Mouse (Mus musculus) megakaryocyte-erythroid progenitor cell, adult 5-6 weeks (primary cell): ENCODE results near the gene Necap2. TPM values are rescaled to one million over a fixed set of nuclear protein-coding genes. Genes with fewer than 3 reads are reported as not detected.

Experiments used
- ATAC-seq: replicated peaks from 2 replicates; pipeline ENCODE4 v1.8.0; 2016; ENCODE audit warnings: mild to moderate bottlenecking, inconsistent platforms; ENCODE audit not compliant: severe bottlenecking, poor library complexity, low FRiP score, low TSS enrichment
- total RNA-seq, 2 experiments: library from RNA; stranded (forward) in 1 of 2; stranded (reverse) in 1 of 2; fragments of 200-1000, 215-1000 nt in 1 of 2; fragments of >200 nt in 1 of 2; fragmentation: Nextera tagmentation in 1 of 2; gene quantifications; 2 replicates each; pipeline ENCODE4 v1.2.3; 2014 to 2017

Gene Necap2
- total RNA-seq, 2 experiments from 2014 or later, result 153 to 188 TPM

DNA sequence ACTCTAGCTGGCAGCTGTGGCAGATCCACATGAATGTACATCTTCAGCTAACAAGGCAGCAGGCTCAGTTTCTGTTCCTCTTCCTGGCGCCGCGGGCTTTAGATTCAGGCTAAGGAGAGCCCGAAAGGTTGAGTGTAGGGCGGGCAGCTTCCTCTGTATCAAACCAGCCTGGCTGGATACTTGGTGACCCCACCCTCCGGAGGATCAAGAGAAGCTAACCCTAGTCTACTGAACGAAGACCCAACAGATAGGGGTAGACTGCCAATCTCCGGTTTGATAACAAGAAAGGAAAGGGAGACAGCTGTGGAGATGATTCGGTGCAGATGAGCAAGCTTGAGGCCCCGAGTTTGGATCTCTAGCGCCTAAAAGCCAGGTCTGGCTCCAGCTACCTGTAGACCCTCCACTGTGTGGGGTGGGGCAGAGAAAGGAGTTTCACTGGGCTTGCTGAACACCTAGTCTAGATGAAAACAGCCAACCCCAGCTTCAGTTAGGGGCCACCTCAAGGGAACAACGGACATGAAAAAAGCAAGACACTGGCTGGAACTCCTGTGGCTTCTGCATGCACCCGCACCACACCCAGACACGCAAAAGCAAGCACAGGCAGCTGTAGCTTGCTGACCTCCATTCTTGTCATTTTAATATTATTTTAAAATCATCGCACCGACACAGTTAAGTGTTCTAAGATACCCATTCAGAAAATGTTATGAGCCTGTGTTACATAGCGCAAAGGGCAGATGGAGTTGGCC, 1.2 kb downstream of the Necap2 start:
- peak; percentile 56 for ATAC-seq

- ATAC-seq, result peak; percentile 64
Measured at GRCm38 (mm10) chr4:141074109-141074508, 4.0 kb downstream of the Necap2 start.

DNA sequence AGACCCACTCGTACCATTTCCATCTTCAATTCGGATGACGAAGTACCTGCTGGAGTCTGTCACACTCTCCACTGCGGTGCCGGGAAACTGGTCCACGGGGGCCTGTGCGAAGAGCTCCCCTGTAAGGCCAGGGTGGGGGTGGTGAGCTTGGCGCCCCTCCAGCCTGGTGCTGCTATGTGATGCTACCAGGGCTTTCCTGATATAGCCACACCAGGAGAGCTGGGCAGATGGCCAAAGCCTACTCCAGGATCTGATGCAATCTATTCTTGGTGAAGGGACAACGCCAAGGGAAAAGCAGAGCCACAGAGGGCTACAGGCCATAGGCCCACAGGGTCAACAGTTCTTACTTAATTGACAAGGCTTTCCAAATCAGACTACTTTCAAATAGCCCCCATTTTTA, 4.5 kb downstream of the Necap2 start:
- ATAC-seq, result no peak

DNA sequence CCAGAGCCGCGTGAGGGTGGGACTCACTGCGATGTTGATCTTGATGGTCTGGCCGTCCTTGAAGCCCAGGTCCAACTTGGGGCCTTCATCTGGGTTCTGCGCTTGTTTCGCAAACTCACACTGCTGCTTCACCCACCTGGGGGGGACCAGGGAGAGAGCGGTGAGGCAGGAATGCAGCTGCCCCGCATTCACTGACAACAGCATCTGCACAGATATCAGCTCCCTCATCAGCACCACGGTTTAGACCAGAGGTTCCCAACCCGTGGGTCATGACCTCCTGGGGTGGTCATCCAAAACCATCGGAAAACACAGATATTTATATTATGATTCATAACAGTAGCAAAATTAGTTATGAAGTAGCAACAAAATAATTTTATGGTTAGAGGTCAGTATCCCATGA, 5.7 kb downstream of the Necap2 start:
- no peak for ATAC-seq

- ATAC-seq, result 0 out of 2 replicates have a peak, but pooled peaks have one; percentile 5
Measured at GRCm38 (mm10) chr4:141069731-141070130, 8.4 kb downstream of the Necap2 start.

DNA sequence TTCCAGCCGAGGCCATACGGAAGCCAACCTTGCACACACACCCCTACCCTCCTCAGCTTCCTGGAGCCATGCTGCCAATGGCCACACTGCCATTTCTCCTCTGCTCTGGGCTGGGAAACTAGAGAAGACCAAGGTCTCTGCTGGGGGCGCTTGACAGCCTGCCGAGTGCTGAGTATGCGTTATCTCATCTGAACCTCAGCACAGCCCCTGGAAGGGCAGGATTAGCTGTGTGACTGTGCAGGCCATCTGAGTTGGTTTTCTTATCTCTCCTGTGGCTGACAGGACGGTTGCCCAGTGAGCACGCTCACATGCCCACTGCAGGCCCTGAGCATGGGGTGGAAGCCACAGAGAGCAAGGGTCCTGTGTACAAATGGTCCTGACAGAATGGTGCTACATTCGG, 9.5 kb downstream of the Necap2 start:
- peak; percentile 75 for ATAC-seq

DNA sequence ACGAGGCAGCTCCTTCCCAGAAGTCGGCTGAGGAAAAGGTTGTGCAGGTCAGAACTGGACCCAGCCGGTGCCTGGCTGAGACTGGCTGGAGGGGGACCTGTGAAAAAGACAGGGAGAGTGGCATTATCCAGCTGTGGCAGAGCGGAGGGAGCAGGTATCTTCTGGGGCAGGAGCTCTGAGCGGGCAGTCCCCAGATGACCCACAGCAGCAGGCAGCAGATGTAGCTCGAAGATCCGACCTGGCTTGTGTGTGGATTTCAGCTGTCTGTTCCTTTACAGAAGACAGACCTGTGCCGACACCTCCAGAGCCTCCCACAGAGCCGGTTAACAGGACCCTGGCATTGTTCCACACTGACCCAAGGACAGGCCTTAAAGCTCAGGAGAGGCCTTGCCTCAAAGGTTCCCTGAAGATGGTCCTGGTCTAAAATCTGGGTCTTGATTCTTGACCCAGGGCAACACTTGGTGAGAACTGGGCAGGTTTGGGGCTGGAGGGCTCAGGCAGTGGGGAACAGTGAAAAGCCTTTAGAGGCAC, 10.6 kb downstream of the Necap2 start:
- ATAC-seq, result no peak

GRCm38 (mm10) chr4:141066709-141067515, 11.2 kb downstream of the Necap2 start:
- no peak for ATAC-seq

DNA sequence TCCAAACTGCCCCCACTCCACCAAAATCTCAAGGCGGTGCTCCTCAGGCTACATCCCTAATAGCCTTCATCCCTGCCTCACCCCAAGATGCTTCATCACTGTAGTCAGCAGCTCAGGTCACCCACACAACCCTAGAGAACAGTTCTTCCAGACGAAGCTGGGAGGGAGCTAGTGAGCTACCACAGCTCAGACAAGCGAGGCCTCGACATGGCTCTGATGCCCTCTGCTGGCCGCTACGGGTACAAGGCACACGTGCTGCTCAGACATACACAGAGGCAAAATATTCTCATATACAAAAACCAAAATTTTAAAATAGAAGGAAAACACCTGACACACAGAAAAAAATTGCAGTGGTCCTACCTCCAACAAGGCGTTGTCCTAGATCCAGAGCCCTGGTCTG, 13.0 kb downstream of the Necap2 start:
- ATAC-seq, result peak; percentile 46

GRCm38 (mm10) chr4:141064104-141064659, 14.0 kb downstream of the Necap2 start:
- ATAC-seq, result no peak

- ATAC-seq, result peak; percentile 87
Measured at GRCm38 (mm10) chr4:141060426-141061301, 17.5 kb downstream of the Necap2 start, which contains the start of gene Crocc. TSS of gene Crocc (minus strand) at chr4:141060550.

DNA sequence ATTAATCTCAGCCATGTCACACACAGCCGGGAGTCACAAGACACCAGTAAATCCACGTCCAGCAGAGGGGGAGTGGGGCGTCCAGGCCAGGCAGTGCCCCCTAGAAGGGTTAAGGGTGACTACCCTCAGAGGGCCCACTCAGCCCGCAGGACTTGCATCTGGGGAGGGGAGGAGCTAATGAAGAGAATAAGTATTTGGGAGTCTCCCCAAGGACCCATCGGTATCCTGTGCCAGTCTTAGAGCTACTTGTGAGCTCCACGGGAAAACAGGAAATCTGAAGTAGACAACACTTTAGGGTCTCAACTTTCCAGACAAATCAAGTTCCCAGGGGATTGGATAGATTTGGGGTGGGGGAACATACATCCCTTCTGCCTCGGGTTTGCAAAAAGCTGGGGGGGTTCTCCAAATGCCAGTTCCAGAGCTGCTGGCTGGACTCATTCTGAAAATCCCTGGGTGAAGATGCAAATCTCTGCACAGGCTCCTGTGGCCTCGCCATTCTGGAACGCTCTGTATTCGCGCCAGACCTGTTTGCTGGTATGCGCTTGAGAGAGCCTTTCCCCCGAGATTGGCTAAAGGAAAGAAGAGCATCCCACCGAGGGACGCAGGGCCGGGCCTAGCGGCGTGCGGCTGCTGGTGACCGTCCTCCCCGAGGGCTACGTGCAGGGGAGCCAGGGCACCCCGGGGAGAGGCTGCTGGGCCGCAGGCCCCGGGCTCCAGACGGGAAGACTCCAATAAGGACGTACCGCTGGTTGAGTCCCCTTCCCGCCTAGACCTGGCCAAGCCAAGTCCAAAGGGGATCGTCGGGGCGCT, 18.3 kb downstream of the Necap2 start:
- ATAC-seq, result peak; percentile 16

DNA sequence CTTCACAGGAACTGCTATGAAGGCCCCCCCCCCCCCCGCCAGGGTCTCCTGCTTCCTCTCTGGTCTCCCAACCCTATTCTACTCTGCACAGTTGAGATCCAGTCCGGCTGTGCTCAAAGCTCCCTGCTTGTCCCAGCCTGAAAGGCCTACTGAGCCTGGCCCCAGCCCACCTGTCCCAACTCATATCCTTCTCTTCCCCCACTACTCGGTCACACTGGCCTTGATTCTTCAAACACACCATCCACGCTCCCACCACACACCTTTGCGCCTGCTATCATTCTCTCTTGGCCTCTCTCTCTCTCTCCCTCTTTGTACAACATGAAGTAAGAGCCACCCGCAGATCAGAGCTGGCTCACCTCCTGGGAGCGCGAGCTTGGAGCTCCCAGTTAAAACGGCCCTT, 19.3 kb downstream of the Necap2 start:
- no peak for ATAC-seq

- no peak for ATAC-seq
Measured at GRCm38 (mm10) chr4:141056970-141057369, 21.2 kb downstream of the Necap2 start.

GRCm38 (mm10) chr4:141053568-141054161, 24.5 kb downstream of the Necap2 start:
- no peak for ATAC-seq

DNA sequence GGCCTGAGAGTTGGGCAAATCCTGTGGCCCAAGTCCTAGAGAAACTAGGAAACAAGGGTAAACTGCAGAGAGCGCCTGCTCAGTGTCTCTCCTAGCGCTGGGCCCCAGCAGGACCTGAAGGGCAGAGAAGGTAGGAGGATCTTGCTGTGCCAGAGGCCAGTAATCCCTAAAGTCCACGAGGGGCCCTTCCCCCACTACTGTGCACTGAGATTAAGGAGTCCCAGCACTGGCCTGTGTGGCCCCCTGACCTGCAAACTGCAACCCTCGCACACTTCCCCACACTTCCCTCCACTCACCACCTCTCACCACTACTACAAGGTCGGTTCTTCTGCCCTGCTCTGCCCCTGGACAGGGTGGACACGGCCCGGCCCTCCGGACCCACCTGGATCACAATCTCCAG, 25.0 kb downstream of the Necap2 start:
- ATAC-seq, result no peak

- ATAC-seq, result no peak
Measured at GRCm38 (mm10) chr4:141052442-141052841, 25.7 kb downstream of the Necap2 start.

DNA sequence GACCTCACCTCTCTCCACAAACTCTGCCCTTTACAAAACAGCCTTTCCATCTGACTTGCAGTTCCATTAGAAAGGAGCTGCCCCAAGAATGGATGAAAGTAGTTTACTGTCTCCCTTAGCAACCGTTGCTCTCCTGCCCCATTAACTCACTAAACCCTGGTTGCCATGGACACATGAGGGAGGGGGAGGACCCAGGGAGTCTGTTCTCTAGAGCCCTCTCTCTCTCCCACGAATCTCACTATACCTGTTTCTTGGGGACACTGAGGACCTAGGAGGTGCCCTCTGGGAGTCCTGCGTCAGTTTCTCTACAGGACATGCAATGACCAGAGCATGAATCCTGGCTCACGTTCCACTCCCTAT, 28.7 kb downstream of the Necap2 start:
- no peak for ATAC-seq
